Mouse (Mus musculus) kidney, postnatal 4 days (tissue): Measurements from ENCODE around the gene Pno1.
A peak's percentile ranks its signal among the peaks of the same experiment; 100 is the strongest.

ENCODE experiments used
- DNase-seq, 2 experiments: peaks; one replicate each; pipeline ENCODE4 v3.0.0; 2021; ENCODE audit warnings: mixed read lengths in 2 of 2

Pno1 gene

GRCm38 (mm10) chr11:17176638-17177037 is 34.7 kb downstream of the Pno1 start:
- no peak for DNase-seq

DNA sequence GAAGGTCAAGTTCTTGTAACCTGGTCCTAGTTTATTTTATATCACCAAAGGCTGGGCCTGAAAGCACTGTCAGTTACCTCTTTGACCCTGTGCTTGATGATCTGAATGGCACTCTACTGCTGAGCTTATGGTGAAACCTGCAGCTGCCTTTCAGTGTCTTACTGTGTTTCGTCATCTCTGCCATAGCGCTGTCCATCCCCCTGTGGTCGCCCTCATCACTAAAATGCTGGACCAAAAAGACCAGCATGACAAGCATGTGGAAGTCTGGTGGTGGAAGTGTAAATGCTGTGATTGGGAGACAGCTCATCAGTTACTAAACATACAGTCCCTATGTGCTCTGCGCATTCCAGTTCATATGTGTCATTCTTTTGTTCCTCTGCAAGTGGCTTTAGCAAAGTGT is 39.1 kb downstream of the Pno1 start:
- no peak for DNase-seq

DNA sequence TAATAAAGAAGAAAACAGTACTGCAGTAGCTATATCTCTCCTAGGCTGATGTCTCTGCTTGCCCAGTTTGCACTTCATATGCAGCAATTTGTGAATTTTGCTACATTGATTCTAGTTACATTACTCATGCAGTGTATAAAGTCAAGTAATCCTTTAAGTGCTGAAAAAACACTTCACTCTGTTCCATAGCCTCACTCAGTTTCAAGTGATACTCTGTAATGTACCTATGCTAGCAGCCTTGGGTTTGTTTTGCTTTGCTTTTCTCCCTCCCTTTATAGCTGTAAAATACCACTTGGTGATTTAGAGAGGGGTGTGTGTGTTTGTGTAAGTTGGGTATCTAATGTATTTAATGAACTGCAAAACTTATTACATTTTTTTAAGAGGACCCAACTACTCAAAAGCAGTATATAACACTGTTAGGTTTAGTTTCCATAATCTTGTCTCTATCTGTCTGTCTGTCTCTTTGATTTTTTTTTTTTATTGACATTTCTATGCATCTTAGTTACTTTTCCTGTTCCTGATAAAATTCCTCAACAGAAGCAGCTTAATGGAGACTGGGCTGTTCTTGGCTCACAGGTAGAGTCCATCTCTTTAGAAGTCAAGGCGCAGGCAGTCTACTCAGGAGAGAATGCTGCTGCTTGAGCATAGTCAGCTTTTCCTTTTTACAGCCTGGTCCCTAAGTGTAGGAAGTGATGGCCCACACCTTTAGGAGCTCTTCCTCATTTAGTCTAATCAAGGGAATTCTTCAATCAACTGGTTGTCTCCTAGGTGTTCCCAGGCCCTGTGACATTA is 40.2 kb downstream of the Pno1 start:
- DNase-seq = no peak

DNA sequence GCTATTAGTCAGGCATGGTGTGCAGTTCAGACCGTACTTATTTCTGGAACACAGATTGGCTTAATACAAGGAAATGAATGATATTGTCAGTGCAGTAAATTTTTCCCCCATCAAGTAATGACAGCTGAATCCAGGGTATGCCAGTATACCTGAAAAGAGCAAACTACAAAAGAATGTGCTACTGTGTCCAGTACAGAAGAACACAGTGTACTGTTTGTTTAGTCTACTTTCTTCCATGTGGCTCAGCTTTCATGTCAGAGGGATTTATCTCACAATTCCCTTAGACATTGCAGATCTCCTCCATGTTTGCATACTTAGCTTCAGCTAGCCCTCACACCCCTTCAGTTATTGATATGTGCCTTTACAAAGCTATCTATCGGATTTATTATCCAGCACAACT is 42.1 kb downstream of the Pno1 start:
- no peak for DNase-seq

DNA sequence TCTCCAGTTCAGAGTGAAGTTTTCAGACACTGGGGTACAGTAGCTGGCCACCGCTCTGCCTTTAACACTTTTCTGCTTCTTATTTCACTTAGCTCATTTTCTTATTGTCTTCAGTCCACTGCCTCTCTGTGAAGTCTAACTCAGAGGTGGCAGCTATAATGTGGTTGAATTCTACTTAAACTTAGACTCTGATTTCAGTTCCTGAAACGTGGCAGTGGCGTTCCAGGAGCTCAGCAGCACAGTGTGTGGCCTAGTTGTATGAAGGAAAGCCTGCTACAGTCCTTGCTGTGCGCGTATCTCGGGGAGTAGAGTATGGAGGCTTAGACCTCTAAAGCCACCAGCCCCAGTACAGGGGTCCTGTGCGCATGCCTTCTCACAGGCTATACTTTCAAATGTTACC is 44.7 kb downstream of the Pno1 start:
- no peak for DNase-seq

- no peak for DNase-seq
These were observed 47.4 kb downstream of the Pno1 start for GRCm38 (mm10) chr11:17163956-17164355.

GRCm38 (mm10) chr11:17160242-17160641 is 51.1 kb downstream of the Pno1 start:
- peak; percentile 57 to 73 for DNase-seq

GRCm38 (mm10) chr11:17159738-17160241 is 51.6 kb downstream of the Pno1 start:
- DNase-seq = peak in 1 of 2 experiments; percentile 65

DNA sequence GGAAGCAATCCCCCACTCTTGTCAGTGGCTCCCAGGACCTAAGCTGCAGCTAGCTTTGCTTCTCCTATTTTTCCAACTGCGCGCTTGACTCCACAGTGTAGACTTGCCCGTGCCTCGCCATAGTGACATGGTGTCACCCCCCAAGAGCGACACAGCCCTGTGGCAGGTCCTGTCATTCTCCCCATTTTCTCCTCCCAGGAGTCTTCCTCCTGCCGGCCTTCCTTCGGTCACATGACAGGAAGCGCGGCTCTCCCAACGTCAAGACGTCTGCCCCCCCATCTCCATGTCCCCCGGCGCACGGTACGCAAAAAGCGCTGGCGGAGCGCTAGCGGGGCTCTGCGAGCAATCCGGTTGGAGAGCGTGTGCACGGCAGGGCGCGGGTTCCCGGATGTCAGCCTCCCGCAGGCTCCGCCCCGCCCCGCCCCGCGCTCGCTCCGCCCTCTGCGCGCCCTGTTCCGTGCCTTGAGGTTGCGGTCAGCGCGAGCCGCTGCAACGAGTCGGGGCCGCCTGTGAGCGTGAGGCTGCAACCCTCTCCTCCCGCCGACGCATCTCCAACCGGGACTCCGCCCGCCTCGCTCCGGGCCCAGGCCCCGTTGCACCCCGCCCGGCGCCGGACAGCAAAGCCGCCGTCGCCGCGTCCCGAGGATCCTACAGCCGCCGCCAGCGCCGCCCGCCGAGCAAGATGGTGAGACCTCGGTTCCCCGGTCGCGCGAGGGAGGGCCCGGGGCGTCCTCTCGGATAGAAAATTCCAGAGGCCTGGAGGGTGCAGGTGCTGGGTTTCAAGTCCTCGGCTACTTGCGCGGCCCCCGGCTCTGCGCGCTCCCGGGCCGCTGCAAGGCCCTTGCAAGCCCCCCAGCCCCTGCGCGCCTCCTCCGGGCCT is 52.3 kb downstream of the Pno1 start, which contains the start of gene Ppp3r1:
Gene Ppp3r1 (plus strand): TSS at position 406 of the 880 bp plus-strand sequence.
- peak; percentile 97 to 98 for DNase-seq
